Mouse (Mus musculus) layer of hippocampus, postnatal 14 days (tissue): ENCODE measurements around the gene Cpa3. TPM values are rescaled to one million over a fixed set of nuclear protein-coding genes. Genes with fewer than 3 reads are reported as not detected.

ENCODE experiments used
- microRNA-seq, 2 experiments: library from miRNA; unstranded; fragments of <30 nt; microRNA quantifications; one replicate each; pipeline ENCODE4 v1.2.0; 2021
- total RNA-seq, 2 experiments: library from RNA; stranded (reverse); gene quantifications; 2 replicates each; pipeline ENCODE4 v1.2.3; 2021

Gene Cpa3
- total RNA-seq, 2 experiments from 2014 or later = 0.43 to 0.97 TPM

Small RNAs within 50 kb of the gene (microRNA-seq; reads per million reads assigned to microRNA genes)
- 0.23 to 0.28 reads per million in 2 experiments for gene Mir7007

Other genes starting within 250 kb of the Cpa3 start
- 10 to 100 TPM; 18.6 to 19.8 TPM for gene Hps3, start 206.9 kb downstream of the Cpa3 start, total RNA-seq
- 10 to 100 TPM; 18.8 to 19.1 TPM for gene Hltf, start 184.4 kb downstream of the Cpa3 start, total RNA-seq
- gene Gyg, start 86.9 kb downstream of the Cpa3 start, total RNA-seq = 10 to 100 TPM; 48.2 to 53.2 TPM
- not detected for gene Cpb1, start 33.6 kb upstream of the Cpa3 start, total RNA-seq
- gene Agtr1b, start 125.0 kb upstream of the Cpa3 start, total RNA-seq = not detected